Mouse (Mus musculus) megakaryocyte, embryonic 14.5 days (primary cell): ENCODE data around the gene 5830473C10Rik. TPM values are rescaled to one million over a fixed set of nuclear protein-coding genes. Genes with fewer than 3 reads are reported as not detected.

Experiments
- H3K27me3 ChIP-seq: replicated peaks from 2 replicates; pipeline ENCODE3; 2012; ENCODE audit warnings: inconsistent platforms
- H3K36me3 ChIP-seq: replicated peaks from 2 replicates; pipeline ENCODE3; 2012; ENCODE audit warnings: low read length, inconsistent platforms, mixed read lengths
- H3K4me1 ChIP-seq: 2 replicates; pipeline ENCODE4 v1.6.1; 2012; ENCODE audit warnings: inconsistent platforms
- H3K4me3 ChIP-seq: replicated peaks from 2 replicates; pipeline ENCODE3; 2012; ENCODE audit warnings: moderate library complexity, mild to moderate bottlenecking, inconsistent platforms
- H3K9me3 ChIP-seq: 2 replicates; pipeline ENCODE4 v1.6.1; 2012; ENCODE audit warnings: inconsistent platforms
- FLI1 ChIP-seq: IDR thresholded peaks from 2 replicates; pipeline ENCODE4 v1.6.1; 2012; ENCODE audit warnings: low read length, inconsistent platforms, mixed read lengths
- GATA1 ChIP-seq: IDR thresholded peaks from 3 replicates; pipeline ENCODE4 v1.6.1; 2012; ENCODE audit warnings: mixed read lengths, low read length, inconsistent platforms, borderline replicate concordance
- polyA plus RNA-seq: library from polyadenylated mRNA; stranded (reverse); fragments of >175 nt; gene quantifications from 2 replicates; pipeline ENCODE4 v1.2.3, GENCODE M21; 2012; ENCODE audit warnings: low replicate concordance; ENCODE audit not compliant: insufficient read depth

Gene 5830473C10Rik
- polyA plus RNA-seq, 1 experiment, result 0.73 TPM

DNA sequence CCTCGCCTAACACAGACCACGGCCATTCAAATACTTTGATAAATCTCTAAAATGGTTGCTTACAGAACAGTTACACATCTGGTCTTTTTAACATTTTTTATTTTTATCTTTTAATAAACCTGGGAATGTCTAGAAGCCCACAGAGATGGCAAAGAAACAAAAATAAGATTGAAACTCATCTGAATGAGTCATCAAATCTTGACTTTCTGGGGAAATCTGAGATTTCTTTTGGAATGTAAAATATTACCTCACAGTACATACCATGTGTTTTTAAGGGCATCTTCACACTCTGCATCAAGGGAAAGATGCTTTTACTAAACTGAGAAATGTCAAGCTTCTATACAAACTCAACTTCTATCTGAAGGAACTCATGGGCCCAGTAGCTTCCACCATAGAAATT lies 60.4 kb downstream of the 5830473C10Rik start:
- peaks cover 4% of the 10 kb centered on the region for H3K9me3 ChIP-seq
- peaks cover 20% of the 10 kb centered on the region for H3K4me1 ChIP-seq
- H3K27me3 ChIP-seq, result peaks cover 14% of the 10 kb centered on the region
- no peak for TF ChIP-seq FLI1
- no peak for TF ChIP-seq GATA1
- no peak overlapping the region for H3K4me3 ChIP-seq
- no peaks in the 10 kb centered on the region for H3K36me3 ChIP-seq

DNA sequence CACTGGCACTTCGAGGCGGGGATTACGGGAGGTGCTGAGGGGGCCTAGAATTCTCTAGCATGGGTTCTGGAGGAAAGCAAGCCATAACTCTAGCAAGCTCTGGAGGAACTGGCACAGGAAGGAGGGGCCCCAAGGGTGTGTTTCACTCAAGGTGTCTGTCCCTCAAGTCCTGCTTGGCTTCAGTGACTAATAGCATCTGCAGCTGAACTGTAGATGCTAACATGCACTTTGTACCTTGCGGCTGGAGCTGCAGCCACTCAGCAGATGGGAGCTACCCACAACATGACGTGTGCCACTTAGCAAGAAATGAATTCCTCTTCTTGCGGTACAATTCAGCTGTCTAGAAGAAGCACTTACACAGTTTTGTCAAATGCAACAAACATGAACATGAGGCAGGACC lies 60.8 kb downstream of the 5830473C10Rik start:
- H3K27me3 ChIP-seq, result peaks cover 14% of the 10 kb centered on the region
- no peaks in the 10 kb centered on the region for H3K36me3 ChIP-seq
- TF ChIP-seq FLI1 (no peak), GATA1 (no peak)
- H3K4me3 ChIP-seq, result no peak overlapping the region
- H3K4me1 ChIP-seq, result peaks cover 22% of the 10 kb centered on the region
- H3K9me3 ChIP-seq, result peaks cover 4% of the 10 kb centered on the region

DNA sequence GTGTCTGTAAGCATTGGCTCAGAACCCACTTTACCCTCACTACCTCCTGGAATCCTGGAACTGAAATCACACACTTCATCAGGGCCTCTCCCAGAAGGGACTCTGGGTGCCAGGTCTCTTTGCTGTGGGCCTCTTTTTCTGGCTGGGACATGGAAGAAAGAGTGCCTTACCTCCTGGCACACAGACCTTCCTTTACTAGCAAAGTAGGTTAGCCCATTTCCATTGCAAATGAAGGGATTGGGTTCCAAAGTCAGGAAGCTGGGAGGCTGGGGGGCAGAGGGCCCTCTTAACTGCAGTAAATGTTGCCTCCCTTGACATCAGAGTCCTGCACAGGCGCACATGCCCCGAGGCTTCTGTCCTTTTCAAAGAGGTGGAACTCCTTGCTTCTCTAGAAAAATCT lies 62.3 kb downstream of the 5830473C10Rik start:
- TF ChIP-seq FLI1 (no peak), GATA1 (no peak)
- peaks cover 14% of the 10 kb centered on the region for H3K27me3 ChIP-seq

DNA sequence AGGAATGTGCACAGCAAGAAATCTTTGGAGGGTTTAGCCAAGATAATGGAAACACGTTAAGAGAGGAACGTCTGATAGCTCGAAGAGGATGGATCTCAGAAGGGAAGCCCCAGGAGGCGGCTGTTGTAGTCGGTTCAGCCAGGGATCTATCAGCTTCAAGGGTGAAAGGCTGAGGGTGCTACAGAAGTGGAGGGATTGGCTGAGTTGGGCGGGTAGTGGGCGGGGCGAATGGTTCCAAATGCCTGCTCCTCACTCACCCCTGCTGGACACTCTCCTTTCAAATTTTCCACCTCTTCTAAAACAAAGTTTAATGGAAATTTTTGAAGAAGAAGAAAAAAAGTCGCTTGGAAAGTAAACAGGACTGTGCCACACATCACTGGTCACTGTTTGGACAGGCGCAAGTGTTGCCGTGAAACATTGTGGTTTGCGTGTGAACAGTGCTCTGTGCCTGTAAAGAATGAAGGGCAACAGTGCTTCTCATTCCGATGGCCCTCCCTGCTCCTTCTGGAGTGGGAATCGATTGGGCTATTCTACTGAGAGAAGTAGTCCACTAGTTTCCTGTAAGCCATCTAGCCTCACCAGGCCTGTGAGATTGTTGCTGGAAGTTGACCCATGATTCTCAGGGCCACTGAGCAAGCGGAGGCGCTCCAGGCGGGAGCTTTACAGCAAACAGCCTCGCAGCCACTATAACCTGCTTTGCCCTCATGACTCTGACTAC lies 64.0 kb downstream of the 5830473C10Rik start:
- H3K9me3 ChIP-seq, result no peaks in the 10 kb centered on the region
- H3K4me3 ChIP-seq, result no peak overlapping the region
- H3K4me1 ChIP-seq, result peaks cover 43% of the 10 kb centered on the region
- H3K36me3 ChIP-seq, result no peaks in the 10 kb centered on the region
- peaks cover 18% of the 10 kb centered on the region for H3K27me3 ChIP-seq
- TF ChIP-seq FLI1, result no peak
- no peak for TF ChIP-seq GATA1

More for the DNA sequence above, 62.3 kb downstream of the 5830473C10Rik start:
- Histone ChIP-seq H3K9me3 (peaks cover 4% of the 10 kb centered on the region), H3K4me1 (peaks cover 33% of the 10 kb centered on the region), H3K36me3 (no peaks in the 10 kb centered on the region), H3K4me3 (no peak overlapping the region)

DNA sequence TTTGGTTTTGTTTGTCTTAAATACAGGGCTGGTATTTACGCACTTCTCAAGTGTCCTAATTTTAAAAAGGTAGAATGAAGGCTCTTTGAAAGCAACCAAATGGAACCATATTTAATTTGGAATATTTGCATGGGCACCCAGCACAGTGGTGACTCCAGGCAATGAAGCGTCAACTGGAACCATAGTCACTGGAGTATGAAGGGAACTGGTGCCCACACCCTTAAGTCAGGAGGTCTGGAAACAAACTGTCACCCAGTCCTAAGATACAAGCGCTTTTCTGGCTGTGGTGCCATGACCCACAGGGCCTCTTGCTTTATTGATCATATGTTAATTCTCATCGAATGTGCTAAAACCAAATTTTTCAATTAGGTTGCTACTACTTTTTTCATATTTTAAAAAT lies 66.5 kb downstream of the 5830473C10Rik start:
- H3K4me3 ChIP-seq, result no peak overlapping the region
- peaks cover 39% of the 10 kb centered on the region for H3K4me1 ChIP-seq
- H3K27me3 ChIP-seq, result peaks cover 17% of the 10 kb centered on the region
- H3K36me3 ChIP-seq, result no peaks in the 10 kb centered on the region
- TF ChIP-seq FLI1 (no peak), GATA1 (no peak)
- H3K9me3 ChIP-seq, result no peaks in the 10 kb centered on the region

DNA sequence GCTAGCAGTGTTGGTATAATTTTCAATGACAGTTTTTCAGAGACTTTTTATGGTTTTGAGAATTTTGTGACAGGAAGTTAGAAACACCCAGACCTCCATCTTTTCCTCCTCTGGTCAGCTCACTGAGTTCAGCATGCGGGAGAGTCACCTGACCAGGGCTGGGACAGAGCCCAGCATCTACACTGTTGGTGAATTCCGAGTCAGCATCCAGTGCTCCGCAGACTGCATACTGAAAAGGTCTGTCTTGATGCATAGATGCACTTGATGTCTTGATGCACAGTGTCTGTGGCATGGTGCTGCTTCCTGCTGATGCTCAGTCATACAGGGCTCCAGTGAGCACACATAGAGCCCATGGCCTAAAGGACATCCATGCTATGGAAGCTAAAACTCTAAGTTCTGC lies 67.1 kb downstream of the 5830473C10Rik start:
- Histone ChIP-seq H3K4me3 (peak overlapping the region; percentile 62), H3K27me3 (peaks cover 17% of the 10 kb centered on the region), H3K4me1 (peaks cover 39% of the 10 kb centered on the region), H3K36me3 (no peaks in the 10 kb centered on the region), H3K9me3 (no peaks in the 10 kb centered on the region)
- TF ChIP-seq GATA1, result no peak
- no peak for TF ChIP-seq FLI1

DNA sequence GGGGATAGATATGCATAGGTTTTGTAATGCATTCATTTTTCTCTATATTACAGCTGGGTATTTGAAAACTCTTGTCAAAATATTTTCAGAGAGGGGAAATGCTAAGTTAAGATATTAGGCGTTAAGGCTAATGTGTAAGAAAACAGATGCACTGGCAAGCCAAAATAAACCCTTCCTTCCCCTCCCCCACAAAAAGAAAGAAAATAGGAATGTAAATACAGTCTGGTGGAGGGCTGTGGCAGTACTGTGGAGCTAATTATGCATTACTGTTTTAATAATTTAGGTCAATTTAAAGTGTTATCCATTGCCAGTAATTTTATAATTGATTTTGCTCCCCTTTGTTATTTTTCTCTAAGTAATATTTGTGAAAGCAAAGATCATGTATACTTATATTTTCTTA lies 67.6 kb downstream of the 5830473C10Rik start:
- H3K4me1 ChIP-seq, result peaks cover 39% of the 10 kb centered on the region
- no peaks in the 10 kb centered on the region for H3K9me3 ChIP-seq
- TF ChIP-seq FLI1 (no peak), GATA1 (no peak)

DNA sequence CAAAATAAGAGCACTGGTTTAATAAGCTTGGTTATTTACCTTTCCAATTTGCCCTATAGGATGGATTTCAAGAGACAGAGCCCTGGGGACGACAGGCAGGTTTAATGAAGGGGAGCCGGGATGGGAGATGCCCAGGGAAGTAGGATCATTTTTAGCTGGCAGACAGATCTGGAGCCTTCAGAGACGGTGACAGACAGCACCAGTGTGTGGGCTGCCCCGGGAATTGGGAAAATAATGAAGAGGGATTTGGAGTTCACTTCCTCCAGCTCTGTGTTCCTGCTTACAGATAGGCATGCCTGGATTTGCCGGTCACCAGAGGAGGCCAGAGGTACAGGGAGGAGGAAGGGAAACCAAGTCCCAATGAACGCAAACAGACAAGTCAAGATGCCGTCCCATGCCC lies 74.0 kb downstream of the 5830473C10Rik start:
- Histone ChIP-seq H3K4me3 (no peak overlapping the region), H3K36me3 (no peaks in the 10 kb centered on the region), H3K4me1 (peaks cover 18% of the 10 kb centered on the region), H3K9me3 (no peaks in the 10 kb centered on the region), H3K27me3 (peaks cover 5% of the 10 kb centered on the region)
- no peak for TF ChIP-seq FLI1
- TF ChIP-seq GATA1, result no peak

More for the DNA sequence above, 67.6 kb downstream of the 5830473C10Rik start:
- H3K4me3 ChIP-seq, result no peak overlapping the region
- H3K27me3 ChIP-seq, result peaks cover 12% of the 10 kb centered on the region
- H3K36me3 ChIP-seq, result no peaks in the 10 kb centered on the region

DNA sequence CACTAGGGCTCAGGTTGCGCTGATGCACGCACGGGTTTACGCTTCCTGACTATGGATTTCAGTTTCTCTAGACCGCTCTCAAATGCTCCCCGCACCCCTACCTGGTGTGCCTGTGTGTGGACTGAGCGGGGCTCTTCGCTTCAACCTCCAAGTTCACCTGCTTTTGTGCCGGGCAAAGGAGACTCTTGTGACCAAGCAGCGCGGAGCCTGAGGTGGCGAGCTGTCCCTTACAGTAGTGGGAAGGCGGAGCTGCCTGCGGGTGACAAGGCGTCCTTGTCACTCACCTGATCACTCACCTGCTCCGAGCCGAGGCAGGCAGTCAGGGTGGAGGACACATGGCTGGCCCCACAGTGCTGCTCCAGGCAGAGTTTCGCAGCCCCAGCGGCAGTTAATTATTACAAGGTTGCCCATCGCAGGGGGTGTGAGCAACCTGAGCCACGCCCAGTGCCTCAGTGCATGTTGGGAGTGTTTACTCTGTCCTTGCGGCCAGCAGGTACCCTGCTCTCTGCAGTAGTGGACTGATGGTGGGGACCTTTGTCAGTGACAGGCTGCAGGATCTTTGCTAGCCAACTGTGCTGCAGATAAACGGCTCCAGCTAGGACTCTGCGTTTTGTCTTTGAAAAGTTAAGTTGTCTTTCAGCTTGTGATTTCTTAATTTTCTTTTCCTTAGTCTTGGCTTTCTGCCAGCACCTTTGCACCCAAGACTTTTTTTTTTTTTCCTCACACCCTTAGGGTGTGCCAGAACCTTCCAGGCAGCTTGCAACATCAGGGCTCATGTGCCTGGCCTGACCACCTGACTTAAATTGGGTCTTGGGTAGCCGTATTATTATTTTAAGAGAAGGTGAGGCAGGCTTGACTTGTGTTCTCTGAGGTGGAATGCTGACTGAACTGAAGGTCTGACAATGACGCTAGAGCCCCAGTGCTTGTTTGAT lies 79.6 kb downstream of the 5830473C10Rik start, which contains the start of gene Rassf6:
Gene Rassf6, minus strand, starts transcription at position 372 of the 932 bp plus-strand sequence.
- TF ChIP-seq GATA1 (no peak), FLI1 (no peak)
- Histone ChIP-seq H3K36me3 (no peaks in the 10 kb centered on the region), H3K27me3 (peaks cover 7% of the 10 kb centered on the region), H3K4me3 (peak within 1 kb of the TSS; percentile 90), H3K9me3 (no peaks in the 10 kb centered on the region), H3K4me1 (peaks cover 30% of the 10 kb centered on the region)

DNA sequence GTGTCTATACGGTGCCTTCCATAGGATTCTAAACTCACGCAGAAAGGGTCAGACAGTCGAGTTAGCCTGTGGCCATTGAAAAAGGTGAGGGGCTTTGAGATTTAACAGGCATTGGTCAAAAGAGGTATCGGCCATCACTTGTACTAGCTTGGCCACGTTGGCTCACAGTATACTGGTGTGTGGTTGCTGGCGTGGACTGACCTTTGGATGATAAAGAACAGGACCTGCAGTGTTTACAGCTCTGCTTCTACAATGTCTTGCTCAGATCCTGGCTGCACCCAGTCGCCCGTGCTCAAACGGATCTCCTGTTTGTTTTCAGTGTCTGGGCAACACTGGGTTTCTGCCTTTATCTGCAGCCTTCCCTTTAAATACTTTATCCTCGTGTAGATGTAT lies 80.3 kb downstream of the 5830473C10Rik start:
- Histone ChIP-seq H3K27me3 (peaks cover 7% of the 10 kb centered on the region), H3K9me3 (no peaks in the 10 kb centered on the region), H3K4me1 (peaks cover 36% of the 10 kb centered on the region), H3K36me3 (no peaks in the 10 kb centered on the region), H3K4me3 (no peak overlapping the region)
- no peak for TF ChIP-seq GATA1
- no peak for TF ChIP-seq FLI1
